Mouse (Mus musculus) thymus, postnatal 4 days (tissue): ENCODE results near the gene Sh3d19.

ENCODE experiments used
- DNase-seq: peaks from one replicate; pipeline ENCODE4 v3.0.0; 2021

Gene Sh3d19

DNA sequence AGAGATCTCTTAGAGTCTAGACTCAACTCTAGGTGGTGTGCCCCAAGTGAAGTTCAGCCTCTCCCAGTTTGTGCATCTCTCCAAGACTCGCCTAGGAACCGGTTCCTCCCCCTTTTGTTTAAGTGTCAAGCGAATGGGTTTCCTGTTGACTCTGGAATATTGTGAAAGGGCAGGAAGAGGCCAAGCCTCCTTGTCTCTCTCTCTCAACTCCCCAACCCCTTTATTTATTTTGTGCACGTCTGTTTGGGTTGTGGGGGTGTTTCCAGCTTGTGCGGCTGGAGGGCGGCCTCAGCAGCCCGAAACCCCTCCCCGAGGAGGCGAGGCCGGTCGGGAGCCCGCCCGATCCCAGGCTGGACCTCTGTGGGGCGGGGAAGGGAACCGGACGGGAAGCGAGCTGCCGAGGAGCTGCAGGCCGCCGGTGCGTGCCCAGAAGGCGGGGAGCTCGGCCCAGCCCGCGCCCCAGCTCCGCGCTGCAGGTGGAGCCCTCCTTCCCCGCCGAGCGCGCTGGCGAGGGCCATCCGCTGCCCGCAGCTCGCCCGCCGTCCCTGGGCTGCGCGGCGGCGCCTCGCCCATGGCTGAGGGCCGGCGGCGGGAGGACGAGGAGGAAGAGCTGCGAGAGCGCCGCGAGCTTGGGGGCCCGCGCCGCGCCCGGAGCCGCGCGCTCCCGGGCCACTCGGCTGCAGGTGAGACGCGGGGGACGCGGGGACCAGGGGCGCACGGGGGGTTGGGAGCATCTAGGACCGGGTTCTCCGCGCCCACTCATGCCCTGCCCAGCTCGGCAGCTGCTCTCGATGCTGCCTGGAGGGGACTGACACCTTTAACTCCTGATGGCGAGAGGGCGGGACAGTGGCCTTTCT lies at the start of gene Sh3d19:
Sh3d19 (plus strand) TSS at position 368 of the 857 bp plus-strand sequence.
- DNase-seq, result peak; percentile 19

DNA sequence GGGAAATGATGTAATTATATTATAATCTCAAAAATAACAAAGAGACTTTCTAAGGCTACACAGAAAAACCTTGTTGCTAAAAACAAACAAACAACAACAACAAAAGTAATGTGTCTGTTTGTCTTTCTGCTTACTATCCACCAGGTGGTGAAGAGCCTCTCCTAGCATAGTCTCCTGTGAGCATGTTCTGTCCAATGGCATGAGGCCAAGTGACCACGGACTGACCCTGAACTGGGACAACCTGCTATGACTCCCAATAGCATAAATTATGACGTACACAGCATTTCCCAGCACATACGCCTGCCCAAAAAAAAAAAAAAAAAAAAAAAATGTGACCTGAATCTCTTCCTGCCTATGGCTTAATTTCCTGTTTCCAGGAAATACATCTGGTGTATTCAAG lies 48.6 kb upstream of the Sh3d19 start:
- no peak for DNase-seq

DNA sequence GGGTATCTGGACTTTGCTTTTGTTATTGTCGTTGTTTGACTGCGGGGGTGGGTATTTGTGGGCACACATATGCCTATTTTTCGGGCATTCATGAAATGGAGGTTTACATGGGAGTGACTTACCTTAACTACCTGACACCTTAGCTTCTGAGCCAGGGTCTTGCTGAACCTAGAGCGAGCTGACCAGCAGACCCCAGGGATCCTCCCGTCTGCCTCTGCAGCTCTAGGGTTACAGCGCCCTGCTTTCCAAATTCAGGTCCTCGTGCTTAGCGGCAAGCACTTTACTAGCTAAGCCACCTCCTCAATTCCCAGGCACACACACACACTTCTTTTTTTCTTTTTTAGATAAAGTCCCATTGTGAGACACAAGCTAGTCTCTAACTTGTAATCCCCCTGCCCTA lies 47.6 kb upstream of the Sh3d19 start:
- DNase-seq, result no peak

DNA sequence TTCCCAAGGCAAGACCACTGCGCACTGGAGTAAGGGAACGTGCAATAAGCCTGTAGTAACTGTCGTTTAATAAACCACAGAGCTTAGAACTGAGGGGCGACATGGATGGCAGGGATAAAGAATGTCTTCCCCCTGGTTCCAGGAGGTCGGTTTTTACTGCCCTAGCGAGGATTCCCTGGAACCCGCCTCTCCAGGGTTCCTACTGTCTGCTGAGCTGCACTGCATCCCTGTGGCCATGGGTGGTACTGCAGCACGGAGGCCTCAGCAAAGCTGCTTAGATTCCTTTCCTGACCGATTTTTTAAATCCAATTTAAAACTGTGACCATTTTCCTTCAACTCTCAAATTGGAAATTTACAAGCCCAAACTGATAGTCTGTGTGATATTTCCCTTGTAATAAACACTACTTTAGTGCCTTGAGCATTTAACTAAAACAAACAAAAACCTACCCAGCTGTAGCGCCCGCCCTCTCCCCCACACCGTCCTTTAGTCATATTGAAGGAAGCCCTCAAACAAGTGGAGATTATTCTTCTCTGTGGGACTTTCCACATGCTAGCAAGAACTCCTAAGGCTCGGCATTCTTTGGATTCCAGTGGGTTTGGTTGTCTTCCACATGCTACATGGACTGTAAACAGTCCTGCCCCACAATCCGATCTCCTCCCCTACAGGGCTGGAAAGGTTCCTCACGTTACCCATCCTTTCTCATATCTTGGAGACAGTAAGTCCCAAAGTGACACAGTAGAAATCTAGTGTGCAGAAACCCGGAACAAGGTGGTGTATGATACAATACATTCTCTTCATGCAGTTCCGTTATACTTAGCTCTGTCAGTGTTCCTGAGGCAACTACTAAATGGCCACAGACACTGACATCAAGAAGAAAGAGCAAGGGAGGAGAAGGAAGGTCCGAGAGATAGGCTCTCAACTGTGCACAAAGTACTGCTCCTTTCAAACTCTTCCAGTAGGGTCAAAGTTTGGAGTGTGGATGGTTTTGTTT lies 46.7 kb upstream of the Sh3d19 start:
- DNase-seq, result peak; percentile 80

DNA sequence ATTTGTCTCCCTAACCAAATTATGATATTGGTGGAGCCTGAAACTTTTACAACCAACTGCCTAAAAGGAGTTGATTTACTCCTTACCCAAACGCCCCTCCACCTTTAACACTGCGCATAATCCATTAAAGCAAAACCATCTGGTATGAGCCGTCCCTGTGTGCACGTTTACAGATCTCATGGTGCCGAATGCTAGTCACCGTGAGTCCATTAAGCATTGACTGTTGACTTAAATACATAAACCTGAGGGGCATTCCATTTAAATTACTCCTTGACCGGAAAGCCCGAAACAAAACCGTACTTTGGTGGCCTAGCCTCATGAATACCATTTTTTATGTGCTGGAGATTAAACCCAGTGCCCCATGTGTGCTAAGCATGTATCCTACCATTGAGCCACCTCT lies 43.6 kb upstream of the Sh3d19 start:
- DNase-seq, result no peak

DNA sequence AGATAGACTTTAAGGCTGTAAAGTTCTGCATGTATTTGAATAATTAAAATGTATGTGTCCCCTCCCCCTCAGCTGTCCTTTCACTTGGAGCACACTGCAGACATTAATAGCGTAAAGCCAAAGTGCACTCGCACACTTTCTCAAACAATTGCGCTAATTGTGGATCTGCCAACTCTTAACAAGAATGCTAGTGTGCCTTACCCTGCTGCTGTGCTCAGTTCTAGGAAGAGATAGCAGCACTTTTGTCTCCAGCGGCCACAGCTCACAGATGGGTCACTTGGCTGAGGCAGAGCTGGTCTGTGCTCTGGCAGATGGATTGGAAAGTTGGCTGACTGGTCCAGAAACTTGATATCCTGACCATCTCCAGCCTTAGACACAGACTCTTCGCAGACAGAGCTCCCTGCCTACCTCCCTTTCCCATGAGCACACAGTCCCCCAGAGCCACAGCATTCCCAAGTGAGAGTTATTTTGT lies 42.7 kb upstream of the Sh3d19 start:
- no peak for DNase-seq

DNA sequence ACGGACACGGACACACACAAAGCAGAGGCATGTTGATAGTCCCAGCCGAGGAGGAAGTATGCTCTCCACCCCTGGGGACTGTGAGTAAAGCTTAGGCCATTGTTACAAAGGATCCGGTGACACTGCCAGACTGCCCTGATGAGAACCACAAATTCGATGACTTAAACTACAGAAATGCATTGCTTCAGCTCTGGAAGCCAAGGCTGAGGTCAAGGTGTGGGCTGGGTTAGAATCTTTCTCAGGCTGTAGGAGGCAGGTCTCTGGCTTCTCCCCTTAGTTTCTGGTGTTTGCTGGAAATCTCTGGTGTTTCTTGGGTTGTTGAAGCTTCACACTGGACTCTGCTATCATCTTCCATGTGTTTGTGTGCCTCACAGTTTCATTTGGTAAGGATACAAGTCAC lies 41.2 kb upstream of the Sh3d19 start:
- DNase-seq, result no peak

DNA sequence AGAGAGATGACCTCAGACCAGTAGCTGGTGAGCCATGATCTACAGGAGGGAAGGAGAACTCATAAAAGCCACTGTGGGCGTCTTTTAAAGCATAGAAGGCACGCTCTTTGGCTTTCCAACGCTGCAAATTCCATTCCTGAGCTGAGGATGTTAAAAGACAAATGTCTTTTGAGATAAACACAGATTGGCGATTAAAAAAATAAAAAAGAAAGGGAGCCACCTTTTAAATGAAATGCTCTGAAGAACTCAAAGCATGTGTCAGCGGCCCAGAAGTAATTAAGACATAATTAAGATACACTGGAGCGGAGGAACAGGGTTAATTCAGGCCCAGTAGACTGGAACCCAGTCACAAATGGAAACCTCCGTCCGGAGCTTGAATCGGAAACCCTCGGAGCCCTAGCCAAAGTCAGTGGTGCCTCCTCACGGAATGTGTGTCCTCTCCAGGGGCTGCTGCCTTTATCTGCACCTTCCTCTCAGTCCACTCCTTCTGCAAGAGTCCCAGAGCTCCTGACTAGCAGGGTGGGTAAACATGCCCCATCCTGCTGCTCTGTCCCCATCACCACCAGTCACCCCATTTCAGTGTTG lies 40.1 kb upstream of the Sh3d19 start:
- no peak for DNase-seq

DNA sequence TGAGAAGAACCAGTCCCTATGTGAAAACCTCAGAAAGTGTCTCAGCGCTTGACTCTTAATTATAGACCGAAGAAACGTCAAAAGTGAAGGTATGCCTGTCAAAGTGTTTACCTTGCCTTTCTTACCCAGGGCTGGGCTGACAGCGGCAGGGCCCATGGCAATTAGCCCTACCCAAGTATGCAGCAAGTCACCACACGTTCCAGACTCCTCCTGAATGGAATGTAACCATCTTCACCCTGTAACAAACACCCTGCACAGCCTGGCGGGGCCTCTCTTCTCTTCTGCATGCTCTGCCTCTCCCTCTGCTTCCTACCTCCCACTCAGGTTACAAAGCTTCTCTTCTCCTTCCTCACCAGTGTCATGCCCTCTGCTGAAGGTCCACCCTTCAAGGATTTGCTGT lies 39.0 kb upstream of the Sh3d19 start:
- DNase-seq, result no peak

DNA sequence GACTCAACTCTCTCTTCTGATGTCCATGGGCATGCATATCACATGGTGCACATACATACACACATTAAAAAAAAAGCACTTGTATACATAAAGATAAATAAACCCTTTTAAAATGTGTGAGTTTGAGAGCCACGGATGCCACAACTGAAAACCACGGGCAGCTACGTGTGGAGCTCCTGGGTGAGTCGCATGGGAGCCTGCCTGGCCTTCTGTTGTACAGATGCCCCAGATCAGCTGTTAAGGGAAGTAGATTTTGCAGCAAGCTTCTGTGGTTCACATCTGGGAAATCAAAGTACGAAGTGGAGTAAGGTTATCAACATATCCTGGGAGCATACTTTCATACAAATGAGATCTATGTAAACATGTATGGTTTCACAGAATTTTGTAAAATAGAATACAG lies 37.3 kb upstream of the Sh3d19 start:
- no peak for DNase-seq

DNA sequence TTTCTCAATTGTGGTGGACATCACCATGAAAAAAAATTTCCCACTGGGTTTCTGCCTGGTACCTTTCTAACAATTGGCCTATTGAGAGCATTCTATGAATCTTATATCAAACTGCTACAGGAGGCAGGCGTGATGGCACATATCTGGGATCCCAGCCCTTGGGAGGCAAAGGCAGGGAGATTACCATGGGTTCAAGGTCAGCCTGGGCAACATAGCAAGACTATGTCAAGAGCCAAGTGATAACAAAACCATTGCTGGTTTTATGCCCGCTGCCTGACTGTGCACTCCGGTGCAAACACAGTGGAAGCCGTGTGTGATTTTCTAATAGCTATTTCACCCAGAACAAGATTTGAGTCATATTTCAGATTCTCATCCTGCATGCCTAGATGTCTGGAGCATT lies 20.0 kb upstream of the Sh3d19 start:
- no peak for DNase-seq

DNA sequence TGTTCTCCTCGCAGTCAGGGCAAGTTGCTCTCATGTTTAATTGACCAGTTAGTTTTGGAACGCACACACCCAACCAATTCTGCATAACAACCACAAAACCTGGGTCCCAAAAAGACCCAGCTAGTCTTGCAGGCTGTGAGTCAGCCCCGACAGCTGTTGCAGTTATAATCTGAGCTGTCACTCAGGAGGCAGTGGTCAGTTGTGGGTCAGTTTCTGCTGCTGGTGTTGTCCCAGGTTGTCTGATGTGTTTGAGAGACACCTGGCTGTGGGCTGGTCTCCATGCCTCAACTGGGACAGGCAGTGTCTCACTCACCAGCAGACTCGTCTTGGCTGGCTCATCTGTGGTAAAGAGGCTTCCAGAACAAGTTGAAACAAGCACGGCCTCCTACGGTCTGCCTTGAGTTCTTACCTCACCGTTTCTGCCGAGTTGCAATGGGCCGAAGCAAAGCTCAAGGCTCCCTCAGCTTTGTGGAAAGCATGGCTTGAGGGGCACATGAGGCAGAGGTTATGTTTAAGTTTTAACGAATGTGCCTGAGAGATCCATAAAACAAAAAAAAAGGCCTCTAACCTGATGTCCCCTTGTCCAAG lies 18.1 kb upstream of the Sh3d19 start:
- no peak for DNase-seq

DNA sequence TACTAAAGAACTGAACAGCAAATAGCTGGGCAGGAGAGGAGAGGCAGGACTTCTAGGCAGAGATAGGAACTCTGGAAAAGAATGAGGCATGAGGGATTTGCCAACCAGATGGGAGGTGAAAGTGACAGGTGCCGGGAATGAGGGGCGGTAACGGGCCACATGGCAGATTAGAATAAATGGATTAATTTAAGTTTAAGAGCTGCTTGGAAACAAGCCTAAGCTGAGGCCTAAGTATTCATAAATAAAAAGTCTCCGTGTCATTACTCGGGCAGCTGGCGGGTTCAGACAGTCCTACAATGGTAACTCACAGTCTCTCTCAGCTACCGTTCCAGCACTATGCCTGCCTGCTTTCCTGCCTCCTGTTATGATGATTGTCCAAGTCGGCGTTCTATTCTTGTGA lies 15.6 kb upstream of the Sh3d19 start:
- no peak for DNase-seq

DNA sequence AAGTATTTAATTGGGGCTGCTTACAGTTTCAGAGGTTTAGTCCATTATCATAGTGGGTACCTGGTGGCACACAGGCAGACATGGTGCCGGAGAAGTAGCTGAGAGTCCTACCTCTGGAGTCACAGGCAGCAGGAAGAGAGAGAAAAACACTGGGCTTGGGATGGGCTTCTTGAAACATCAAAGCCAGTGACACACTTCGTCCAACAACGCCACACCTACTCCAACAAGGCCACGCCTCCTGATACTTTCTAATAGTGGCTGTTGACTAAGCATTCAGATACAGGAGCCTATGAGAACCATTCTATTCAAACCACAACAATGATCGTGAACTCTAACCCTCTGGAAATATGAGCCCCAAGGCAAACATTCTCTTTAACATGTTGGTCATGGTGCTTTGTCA lies 15.2 kb upstream of the Sh3d19 start:
- no peak for DNase-seq

DNA sequence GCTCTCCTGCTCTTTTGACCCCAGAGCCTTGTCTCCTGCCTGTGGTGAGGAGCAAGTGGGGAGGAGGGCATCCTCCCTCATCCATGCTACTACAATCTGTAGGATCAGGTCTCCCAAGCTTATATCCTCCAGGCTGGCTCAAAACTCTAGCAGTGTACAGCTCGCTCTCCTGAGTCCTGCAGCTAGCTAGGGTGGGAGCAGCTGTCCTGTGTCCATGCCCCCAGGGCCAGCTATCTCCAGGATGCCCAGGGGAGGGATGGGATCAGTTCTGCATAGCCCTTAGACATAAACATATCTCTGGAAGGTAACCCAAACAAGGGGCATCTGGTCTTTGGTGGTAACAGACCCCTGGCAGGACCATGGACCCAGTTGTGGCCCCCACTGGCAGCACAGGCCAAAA lies 11.2 kb upstream of the Sh3d19 start:
- DNase-seq, result no peak

DNA sequence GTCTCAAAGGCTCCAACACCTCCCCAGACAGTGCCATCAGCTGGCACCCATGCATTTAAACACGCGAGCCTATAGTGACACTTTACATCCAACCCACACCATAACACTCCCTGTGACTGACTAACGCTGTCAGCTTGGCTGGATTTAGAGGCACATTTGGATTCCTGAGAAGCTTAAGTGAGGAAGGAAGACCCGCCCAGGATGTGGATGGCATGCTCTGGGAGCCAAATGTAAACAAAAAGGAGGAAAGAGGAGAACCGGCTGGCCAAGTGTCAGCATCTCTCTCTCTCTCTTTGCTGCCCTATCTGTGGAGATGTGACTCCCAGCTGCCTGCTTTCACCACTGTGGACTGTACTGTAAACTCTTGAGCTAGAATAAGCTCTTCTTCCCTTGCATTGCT lies 9.8 kb upstream of the Sh3d19 start:
- DNase-seq, result no peak

DNA sequence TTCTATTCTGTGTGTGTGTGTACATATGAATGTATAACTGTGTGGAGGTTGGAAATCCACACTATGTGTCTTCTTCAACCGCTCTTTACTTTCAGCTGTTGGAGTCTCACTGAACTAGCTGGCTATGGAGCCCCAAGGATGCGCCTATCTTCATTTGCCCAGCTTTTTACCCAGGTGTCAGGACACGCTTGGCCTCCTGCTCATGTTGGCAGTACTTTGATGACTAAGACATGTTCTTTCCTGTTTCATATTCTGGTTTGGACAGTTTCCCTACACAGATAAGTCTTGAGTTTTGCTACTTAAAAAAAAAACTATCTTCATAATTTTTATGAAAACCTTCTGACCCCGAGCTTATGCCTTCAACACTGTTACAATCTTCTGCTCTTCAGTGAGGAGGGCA lies 5.4 kb upstream of the Sh3d19 start:
- no peak for DNase-seq

DNA sequence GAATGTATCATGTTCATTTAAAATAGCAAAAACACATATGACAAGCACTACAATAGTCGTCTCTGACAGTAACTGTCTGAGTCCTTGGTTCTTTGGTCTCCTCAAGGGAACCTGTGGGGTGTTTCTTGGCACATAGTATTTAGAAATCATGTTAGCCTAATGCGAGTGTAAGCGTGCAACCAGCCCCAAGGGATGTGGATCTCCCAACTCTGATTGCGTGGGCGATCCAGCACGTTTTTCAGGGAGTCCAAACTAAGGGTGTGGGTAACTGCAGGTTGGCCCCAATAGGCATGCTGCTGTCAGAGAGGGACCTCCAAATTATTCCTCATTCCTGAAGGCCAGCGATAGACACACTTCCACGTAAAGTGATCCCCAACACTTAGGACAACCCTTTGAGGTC lies 1.9 kb upstream of the Sh3d19 start:
- DNase-seq, result no peak

DNA sequence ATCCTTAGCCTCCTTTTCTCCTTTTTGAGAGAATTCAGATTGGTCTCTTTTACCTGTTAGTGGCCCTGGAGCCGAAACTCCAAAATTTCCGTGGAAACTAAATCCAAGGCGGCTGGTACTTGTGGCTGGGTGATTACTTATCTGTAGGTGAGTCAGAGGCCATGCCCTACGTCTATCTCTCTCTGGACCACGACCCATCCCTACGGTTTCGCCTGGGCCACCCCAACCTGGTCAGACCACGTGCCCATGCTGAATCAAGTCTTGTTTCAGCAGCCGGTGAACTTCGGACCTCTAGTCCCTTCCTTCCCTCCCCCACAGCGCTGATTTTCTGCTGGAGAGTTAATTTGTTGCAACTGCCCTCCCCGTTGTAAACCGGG lies 678 bp downstream of the Sh3d19 start:
- DNase-seq, result no peak

DNA sequence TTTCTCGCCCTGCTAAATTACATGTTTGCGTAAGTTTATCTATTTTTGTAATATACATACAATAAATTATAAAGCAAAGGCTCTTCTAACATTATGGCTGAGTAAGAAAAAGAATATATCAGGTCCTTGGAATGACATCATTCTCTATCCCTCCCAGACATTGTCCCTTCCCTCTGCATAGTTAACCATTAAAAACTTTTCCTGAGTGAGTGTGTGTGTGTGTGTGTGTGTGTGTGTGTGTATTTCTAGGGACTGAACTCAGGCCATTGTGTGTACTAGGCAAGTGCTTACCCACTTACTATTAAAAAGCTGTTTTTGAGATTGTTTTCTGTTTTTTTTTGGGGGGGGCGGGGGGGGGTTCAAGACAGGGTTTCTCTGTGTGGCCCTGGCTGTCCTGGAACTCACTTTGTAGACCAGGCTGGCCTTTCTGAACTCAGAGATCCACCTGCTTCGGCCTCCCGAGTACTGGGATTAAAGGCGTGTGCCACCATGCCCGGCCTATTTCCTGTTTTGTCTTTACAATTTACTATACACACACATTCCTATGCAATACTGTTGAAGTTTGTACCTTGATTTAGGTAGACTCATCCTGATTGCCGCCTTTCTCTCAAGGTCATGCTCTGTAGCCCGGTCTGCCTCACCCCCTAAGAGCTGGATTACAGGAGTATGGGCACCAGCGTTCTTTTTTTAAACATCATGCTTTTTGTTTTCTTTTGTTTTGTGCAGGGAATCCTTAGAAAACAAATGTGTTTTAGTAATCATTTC lies 2.6 kb downstream of the Sh3d19 start:
- DNase-seq, result no peak

DNA sequence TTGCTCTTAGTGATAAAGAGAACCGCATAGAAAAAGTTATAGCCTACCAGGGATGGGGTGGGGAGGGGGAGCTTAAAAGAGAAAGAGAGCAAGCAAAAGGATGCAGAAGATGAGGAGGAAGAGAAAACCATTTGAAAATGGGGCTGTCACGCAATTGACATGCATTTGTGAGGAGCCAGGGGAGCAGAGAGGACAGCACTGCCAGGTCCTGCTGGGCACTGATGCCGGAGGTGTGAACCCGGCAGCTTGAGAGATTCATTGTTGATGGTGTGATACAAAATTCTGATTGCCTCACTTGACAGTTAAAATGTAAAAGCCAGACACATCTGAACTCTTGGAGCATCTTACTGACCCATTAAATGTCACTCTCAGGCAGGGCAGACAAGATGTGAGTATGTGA lies 3.5 kb downstream of the Sh3d19 start:
- DNase-seq, result no peak

DNA sequence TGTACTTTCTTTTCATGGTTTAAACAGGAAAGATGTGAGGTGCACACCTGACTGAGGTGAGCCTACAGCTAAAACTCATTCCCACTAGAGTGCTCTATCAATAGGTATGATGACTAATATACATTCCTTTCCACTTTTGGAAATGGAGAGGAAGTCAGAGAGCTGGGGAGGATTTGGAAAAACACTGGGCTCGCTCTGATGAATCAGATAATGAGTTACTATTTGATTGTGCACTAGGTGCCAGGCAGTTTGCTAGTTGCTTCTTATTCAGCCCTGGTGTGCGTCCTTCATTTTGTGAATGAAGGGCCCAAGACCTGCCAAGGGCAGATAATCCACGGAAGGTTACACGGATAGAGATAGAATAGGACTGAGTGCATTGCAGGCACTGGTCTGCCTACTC lies 9.1 kb downstream of the Sh3d19 start:
- DNase-seq, result no peak
